Mouse (Mus musculus) kidney, postnatal 25 days (tissue): ENCODE measurements at regions not wholly inside any gene's neighbourhood (a gene's known extent, or its start where the extent isn't known, plus 50 kb on each side); places are given as distances from the start of the nearest gene placed in this dataset.

Experiments used
- DNase-seq, 2 experiments: peaks; one replicate each; pipeline ENCODE4 v3.0.0; 2021; ENCODE audit warnings: mixed read lengths in 2 of 2

DNA sequence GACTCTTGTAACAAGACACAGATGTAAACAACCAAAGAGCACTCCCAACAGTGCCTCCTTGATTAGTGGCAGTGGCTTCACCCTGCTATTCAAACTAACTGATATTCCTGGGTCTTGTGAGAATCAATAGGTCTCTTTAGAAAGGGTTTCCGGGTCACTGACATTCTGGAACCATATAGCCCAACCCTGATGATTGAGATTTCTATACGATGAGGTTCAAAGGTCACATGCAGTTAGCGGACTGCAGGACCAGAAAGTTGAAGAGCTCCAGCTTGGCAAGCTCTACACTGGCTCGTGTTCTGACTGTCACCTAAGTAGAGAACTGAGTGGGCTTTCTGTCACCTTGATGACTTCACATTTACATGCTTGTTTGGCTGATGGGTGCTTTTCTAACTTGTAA lies 235.4 kb upstream of the Meis1 start:
- DNase-seq = no peak

DNA sequence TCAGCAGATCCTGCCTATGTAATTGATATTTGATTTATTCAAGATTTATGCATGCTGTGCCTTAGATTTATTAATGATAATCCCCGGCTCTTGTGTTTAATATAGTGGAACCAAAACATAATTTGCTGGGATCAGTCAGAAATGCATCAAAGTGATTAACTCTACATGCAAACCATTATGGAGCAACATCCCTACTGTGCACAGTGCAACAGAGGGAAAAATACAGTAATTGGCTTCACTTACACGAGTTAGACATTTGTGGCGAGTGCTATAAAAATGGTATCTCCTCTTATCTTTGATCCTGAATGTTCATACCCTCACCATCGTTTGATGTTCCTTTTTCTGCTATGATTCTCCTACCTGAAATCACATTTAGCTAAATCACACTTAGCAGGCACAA lies 238.8 kb upstream of the Meis1 start:
- DNase-seq = no peak

DNA sequence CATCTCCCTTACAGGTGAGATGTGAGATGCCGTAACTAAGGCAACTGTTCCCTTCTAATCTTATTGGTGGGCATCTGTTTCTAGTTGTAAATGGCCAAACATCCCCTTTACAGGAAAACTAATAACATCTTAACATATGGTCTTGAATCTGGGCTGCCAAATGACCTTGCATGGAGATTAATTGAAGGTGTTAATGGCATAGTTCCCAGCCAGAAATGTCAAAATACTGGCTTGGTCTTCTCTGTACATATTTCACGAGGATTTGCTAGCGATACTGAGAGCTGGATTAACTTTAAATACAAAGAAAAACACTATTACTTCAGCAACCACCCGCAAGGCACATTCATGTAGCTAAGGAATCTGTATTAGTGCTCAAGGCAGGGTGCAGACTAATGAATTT lies 244.0 kb upstream of the Meis1 start:
- no peak for DNase-seq

DNA sequence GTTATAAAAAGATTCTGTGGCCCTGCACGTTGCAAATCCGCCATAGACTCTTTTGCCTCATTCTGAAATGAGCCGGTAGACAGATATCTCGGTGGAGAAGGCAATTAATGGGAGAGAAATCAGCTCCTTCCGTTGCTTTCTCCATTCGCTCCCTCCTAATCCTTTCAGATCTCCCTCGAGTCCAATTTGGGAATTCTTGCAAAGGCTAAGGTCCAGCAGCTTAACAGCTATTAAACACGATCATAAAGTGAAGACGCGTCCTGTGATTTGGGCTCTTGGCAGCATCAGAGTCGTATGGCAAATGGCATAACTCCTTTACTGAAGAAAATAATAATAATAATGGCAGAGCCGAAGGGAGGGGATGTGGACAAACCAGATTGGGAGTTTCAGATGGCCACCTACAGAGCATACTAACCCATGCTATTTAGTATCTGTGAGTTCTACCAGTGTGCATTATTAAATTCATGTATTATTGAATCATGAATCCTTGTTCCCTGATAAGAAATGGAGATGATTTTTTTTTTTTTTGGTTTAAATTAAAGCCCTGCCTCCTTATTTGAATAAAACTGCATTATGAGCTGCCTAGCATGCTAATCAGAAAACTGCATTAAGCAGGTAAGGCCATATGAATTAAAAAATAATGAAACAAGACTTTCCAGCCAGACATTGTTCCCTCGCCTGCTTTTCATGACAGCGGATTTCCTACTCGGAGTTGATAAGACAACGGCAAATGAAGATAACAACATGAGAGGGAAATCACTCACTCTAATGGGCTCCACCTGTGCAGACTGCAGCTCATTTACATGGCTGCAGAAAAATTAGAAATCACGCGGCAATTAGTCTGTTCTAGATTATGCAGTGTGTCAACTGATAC lies 246.2 kb upstream of the Meis1 start:
- DNase-seq = no peak

DNA sequence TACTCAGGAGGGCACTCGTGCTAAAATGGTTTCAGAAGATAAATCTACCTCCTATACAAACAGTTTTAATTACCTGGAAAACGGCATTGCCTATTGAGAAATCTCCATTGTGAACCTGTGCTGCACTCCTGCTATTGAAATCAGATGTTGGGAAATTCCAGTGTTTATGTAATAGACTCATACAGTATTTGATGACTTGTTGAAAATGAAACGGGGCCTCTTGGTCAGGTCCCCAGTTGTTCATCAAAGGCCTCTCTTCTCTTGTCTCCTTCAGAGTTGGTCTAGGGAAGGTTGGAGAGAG lies 246.8 kb upstream of the Meis1 start:
- no peak for DNase-seq

DNA sequence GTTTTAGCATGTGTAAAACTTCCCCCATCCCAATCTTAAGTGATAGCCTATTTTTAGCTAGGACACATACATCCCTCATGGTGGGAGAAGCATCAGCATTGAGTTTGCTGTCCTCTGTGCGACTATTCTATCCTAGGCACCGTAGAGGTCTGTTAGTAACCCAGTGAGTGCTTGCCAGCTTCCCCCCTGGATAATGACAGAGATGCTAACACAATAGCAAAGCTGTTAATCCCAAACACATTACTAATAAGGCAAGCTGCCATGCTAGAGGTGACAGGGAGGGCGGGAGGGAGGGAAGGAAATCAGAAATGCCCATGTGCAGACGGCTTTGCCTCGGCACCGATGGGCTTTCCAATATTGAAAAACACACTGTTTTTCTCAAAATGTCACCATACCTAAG lies 272.2 kb upstream of the Meis1 start:
- DNase-seq = no peak

DNA sequence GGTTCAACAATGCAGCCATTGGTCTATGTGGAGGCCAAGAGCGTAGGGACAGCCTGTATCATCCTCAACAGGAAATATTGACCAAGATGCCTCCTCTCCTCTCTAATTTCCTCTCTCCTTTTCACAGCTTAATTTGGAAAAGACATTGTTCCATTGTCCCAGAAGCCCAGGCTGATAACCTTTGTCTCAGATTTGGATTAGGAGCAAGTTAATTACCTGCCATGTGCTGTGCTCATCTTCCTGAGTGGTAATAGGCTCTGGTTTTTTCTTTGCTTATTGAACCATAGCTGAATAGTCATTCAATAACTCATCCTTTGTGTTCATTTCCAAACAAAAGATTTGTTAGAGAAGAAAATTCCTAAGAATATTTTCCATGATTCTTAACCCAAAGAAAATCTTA lies 280.6 kb upstream of the Meis1 start:
- DNase-seq = no peak

DNA sequence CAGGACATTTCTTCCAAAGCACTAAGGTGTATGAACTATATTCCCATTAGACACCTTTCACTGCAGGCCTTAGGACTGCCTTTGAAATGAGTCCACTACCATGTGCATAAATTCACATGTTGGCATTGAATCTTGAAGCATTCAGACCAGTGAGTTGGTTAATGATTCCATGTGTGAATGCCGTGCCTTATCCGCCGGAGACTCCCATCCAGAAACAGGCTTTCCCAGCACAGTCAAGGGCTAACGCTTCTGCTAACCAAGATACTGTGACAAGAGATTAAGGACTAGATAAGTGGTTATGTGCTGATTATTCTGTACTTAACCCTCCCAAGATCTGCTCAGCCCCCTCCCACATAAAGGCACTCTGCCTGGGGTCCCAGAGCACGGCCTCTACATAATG lies 287.9 kb upstream of the Meis1 start:
- DNase-seq = no peak

DNA sequence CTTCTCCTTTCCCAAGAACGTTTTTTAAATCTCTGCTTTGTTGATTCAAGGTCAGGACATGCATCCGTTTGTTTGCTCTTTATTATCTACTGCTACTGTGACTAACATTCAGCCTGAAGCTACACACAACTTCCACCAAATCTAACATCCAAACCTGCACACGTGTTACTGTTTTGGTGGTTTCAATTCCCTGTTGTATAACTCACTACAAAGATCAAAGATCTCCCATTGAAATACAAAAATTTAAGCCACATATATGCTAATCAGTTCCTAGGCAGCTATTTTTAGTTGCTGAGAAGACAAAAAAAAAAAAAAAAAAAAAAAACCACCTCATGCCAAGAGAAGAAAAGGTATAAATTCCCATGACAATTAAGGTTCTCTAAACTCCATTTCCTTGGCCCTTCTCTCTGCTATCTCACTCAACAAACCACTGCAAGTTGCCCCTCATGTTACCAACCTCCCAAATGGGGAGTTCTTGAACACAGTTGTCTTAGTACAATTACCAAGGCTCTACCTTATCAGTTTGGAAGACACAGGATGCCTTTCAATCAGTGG lies 312.0 kb upstream of the Meis1 start:
- no peak for DNase-seq

DNA sequence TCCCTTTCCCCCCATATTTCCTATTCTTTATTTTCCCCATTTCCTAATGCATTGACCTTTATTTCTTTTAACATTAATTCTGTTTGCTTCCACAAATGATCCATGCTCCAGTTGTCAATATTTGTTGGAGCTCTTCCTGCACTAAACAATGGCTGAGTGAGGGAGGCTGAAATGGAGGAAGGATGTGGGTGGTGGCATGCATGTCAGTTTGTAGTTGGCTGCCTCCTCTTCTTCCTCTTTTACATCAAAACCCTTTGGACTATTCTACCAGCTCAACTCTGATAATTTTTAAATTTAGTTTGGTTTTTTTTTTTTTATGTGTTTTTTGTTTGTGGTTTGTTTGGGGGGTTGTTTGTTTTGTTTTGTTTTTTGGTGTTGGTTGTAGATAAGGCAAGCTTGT lies 313.5 kb upstream of the Meis1 start:
- no peak for DNase-seq

DNA sequence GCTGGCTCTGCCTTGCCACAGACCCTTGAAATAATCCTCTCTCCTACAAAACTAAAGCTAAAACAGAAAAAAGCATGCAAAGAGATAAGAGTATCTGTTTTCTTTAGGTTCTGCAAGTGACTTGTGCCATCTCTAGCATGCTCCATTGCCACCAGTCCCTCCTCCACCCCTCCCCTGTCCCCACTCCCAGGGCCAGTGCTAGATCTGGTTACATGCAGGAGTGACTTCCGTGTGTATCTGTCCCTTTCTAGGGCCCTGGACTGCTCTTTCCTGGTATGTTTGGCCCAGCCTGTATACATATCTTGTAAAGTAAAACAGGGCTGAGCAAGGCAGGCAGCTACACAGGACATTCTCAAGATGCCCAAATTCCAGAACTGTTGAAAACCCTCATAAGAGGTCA lies 313.9 kb upstream of the Meis1 start:
- DNase-seq = no peak

DNA sequence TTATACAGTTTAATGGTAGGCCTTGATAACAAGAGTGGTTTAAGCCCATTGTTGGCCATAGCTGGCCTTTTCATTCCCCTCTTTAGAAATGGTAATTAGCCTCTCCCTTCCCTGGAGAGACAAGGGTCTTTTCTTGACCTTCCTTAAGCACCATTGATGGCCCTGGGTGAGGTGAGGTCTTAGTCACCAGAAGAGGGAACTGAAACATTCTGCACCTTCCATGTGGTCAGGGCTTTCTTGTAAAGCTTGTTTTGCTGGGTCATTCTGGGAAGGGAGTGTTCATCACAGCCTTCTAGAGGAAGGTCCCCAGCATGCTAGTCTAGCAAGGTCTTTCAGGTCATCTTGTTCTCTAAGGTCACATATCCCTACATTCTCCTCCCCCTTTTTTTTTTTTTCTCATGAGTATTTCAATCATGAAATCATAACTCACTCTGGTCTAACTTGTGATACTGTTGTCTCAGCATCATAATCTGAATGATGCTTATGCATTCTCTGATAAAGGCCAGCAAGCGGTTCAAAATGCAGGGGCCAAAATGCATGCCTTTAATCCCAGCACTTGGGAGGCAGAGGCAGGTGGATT lies 315.2 kb upstream of the Meis1 start:
- no peak for DNase-seq

DNA sequence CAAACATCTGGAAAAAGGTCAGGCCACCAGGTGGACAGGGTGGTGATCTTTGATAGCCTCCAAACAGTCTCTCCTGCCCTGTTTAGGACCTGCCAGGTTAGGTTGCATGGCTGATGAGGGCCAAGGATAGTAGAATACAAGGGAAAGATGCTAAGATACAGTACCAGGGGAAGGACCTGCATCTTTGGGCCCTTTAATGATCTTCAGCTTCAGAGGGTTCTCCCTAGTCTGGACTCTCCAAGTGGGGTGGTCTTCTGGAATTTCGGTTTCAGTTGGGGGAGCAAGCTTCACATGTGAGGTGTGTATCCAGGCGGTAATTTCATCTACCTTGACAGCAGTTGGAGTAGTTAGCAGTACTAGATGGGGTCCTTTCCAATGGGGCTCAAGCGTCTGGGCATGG lies 316.6 kb upstream of the Meis1 start:
- no peak for DNase-seq

DNA sequence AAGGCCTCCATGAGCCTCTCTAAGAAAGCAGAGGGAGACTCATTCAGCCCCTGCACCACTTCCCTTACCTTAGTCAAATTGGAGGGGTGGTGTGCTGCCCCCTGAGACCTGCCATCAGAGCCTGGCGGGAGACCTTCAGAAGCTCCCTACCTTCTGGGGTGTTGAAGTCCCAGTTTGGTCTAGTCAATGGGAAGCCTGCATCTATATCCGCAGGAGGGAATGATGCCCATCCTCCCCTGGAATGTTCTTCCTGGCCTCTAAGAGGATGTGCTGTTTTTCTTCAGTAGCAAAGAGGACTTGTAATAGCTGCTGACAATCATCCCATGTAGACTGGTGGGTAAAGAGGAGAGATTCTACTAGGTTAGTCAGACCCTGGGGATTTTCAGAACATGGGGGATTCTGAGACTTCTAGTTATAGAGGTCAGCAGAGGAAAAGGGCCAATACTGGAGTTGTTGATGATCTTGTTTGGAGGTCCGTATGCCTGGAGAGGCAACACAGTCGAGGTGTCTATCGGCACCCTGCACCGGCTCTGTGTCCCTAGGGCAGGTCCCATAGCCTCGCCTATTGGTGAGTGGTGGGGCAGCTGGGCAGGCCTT lies 321.0 kb upstream of the Meis1 start:
- DNase-seq = no peak

DNA sequence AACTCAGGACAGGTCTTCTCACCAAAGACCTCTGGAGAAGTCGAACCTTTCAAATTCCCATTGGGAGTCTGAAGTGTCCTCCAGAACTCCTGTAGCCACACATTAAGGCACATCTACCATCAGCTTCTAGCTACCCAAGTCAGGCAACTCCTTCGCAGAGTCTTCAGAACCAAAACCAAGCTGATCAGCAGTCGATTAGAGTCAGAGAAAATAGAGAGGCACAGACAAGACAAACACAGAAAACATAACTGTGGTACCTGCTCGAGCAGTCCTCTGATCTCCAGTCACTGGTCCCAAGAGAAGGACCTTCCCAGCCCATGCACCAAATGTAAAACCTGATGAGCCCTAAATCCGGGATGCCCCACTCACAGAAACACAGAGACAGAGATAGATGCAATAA lies 322.1 kb upstream of the Meis1 start:
- DNase-seq = no peak

DNA sequence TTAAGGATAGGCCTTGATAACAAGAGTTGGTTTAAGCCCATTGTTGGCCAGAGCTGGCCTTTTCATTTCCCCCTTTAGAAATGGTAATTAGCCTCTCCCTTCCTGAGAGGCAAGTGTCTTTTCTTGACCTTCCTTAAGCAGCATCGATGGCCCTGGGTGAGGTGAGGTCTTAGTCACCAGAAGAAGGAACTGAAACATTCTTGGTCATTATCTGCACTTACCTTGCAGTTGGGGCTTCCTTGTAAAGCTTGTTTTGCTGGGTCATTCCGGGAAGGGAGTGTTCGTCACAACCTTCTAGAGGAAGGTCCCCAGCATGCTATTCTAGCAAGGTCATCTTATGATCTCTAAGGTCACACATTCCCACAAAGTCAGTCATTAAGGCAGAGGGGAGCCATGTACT lies 322.6 kb upstream of the Meis1 start:
- DNase-seq = no peak

DNA sequence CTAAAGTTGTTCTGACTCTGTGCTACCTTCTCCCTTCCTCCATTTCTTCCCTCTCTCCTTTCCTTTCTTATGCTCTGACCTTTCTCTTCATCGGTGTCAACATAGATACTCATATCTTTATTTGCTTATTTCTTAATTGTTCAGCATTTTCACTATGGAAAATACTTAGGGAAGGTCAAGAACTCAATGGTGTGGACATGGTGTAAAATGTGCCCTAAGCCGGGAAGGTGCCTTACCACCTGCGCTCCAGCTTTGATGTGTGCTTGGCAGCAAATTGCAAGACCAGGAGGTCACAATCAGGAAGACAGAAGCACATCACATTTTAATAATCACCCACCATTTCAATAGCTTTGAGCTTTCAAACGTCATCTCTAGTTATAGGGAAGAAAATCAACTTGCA lies 324.0 kb upstream of the Meis1 start:
- DNase-seq = no peak

DNA sequence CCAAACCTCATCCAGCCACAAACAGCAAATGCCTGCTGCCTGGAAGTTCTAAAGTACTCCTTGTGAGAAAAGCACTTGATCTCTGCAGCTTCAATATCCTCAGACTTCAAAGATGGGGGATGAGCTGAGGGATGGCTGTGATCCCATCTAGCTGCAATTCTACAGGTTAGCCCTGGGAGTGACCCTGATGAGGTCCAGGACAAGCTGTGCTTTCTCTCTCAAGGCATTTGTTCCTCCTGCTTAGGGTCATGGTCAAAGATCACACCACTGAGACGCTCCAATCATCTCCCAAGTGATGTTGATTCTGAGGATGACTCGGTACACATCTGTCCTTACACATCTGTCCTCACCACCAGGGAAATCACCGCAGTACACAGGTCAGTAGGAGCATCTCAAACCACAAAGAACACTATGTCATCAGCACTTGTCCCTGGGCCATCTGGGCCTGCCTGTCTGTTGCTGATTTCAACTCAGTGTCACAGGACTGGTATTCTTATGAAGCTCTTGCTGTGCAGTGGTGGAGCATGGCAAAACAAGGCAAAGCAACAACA lies 327.6 kb upstream of the Meis1 start:
- no peak for DNase-seq

DNA sequence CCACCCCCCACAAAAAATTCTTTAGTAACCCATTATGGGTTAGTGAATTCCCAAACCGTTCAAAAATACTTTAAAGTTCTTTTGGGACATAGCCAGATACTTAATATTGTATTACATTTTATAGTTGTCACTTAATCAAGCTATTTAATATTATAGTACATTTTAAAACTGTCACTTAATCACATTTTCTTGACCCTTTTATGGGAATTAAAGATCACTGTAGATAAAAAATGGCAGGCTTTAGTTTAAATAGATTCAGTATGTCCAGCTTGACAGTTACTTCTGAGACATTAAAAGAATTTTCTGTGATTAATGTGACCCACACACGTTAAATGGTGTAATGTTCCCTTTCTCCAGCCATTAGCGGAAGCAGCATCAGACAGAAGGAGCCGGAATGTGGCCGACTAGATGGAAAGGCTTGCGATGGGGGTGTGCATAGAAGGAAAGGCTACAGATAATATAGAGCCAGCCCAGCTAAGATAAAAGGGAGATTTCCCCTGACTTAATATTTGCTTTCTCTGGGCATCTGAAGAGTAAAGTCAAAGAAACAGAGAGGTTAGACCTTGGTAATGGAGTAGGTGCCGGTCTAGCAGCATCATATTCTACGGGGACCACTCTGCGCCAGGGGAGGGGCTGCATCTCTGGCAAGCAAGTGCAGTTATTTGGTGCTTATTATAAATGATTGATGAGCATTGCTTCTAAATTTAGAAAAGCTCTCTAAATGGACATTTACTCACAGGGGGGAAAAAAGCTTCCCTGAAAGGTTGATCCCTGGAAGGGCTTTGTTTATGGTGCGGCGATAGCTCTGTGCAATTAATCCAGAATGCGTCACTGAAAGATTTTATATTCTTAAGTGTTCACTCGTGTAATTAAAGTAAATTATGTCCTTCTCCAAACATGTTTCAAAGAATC lies 331.8 kb upstream of the Meis1 start:
- DNase-seq = no peak

DNA sequence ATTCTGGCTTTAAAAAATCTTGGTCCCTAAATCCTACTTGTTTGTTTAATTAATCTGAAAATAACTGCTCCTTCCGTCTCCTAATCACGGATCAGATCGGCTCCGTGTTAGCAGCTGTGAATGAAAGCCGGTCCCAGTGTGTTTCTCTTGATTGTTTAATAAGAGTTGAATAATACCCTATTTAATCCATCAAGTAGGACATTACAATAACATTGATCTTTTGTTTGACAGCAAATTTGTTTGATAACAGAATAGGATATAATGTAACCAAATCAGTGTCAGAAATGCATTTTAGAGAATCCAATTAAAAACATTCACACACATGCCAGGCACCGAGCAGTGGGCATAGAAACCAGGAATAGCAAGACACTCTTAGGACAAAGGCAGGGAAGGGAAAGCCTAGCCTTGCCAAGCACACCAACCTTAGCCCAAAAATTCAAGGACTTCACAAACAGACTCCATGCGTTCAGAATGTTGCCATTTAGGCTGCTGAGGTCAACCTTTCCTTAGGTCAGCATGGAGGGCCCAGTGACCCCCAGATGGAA lies 332.5 kb upstream of the Meis1 start:
- DNase-seq = no peak

DNA sequence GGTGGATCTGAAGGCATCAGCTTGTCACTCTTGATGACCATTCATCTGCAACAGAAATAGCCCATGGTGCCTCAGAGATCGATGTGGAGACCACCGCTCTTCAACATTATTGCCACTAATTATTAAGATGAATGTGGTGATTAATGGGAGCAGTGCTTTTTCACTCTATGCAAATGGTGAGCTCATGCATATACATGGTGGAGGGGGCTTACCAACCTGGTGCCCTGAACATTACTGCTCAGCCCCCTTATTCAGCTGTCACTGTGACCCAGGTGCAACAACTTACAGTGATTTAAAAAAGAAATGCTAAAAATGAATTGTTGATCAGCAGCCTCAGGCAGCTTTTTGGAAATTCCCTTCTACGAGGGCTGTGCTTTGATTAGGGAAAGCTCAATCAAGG lies 334.9 kb upstream of the Meis1 start:
- DNase-seq = no peak

DNA sequence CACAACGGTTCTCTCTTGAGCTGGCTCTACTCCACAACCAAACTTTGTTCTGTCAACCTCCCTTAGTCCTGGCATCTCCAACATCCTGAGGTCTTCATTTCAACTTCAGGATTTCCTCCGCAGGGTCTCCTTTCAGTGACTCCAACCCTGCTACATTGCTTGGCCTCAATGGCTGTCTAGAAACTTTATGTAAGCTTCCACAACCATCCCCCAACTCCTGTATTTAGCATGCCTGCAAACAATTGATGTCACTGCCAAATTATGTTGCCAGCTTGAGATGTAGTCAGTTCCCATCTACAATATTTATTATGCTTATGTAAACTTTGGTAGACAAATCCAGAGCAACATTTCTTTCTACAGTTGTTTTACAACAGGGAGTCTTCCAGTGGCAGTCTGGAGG lies 336.4 kb upstream of the Meis1 start:
- DNase-seq = no peak

DNA sequence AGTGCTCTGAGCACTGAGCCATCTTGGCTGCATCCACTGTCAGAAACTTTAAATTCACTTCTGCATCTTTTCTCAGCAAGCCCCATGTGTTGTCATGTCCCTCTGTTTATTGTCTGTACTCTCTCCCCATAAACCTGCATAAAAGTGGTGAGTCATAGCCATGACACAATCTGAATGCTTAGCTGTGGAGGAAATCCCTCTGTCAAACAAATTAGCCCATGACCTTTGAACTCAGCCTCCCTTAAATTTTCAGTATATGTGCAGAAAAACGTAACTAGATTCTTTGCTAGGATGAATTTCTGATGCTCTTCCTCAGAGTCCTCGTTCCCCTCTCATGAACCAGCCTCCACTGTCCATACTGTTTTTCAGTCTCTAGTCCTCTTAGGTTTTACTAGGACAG lies 337.4 kb upstream of the Meis1 start:
- DNase-seq = no peak
